Mouse (Mus musculus) neutrophil, adult 5-6 weeks (primary cell): ENCODE measurements around the gene Cstf1. TPM values are rescaled to one million over a fixed set of nuclear protein-coding genes. Genes with fewer than 3 reads are reported as not detected.

Experiments
- ATAC-seq: fragments of 151-379, 151-347 bp; 2 replicates; pipeline ENCODE4 v1.8.0; 2017; ENCODE audit warnings: mild to moderate bottlenecking, moderate TSS enrichment; ENCODE audit not compliant: insufficient number of reproducible peaks, poor library complexity, low FRiP score, severe bottlenecking; ENCODE audit errors: extremely low read depth
- total RNA-seq: library from RNA; stranded (forward); fragments of 200-1000 nt; gene quantifications from 2 replicates; pipeline ENCODE4 v1.2.3, GENCODE M21; 2017

Cstf1 gene
- total RNA-seq, 1 experiment from 2014 or later = 16.8 TPM

- ATAC-seq = no peak
Measured at GRCm38 (mm10) chr2:172363176-172363575, 7.3 kb upstream of the Cstf1 start.

GRCm38 (mm10) chr2:172371258-172371657 lies 777 bp downstream of the Cstf1 start:
- no peak for ATAC-seq

- no peak for ATAC-seq
Measured at GRCm38 (mm10) chr2:172376551-172376950, 6.1 kb downstream of the Cstf1 start.

GRCm38 (mm10) chr2:172376999-172377515 lies 6.6 kb downstream of the Cstf1 start:
- no peak for ATAC-seq

GRCm38 (mm10) chr2:172378332-172378731 lies 7.9 kb downstream of the Cstf1 start:
- ATAC-seq = peak; percentile 86

GRCm38 (mm10) chr2:172380513-172380912 lies 10.0 kb downstream of the Cstf1 start:
- peak; percentile 25; the same call in 1 of the 2 replicates for ATAC-seq

- no peak for ATAC-seq
Measured at GRCm38 (mm10) chr2:172381341-172381740, 10.9 kb downstream of the Cstf1 start.

GRCm38 (mm10) chr2:172381898-172382297 lies 11.4 kb downstream of the Cstf1 start:
- no peak for ATAC-seq

- peak; percentile 61 for ATAC-seq
Measured at GRCm38 (mm10) chr2:172384715-172385114, 14.2 kb downstream of the Cstf1 start.

- ATAC-seq = no peak
Measured at GRCm38 (mm10) chr2:172390341-172390740, 19.9 kb downstream of the Cstf1 start.

GRCm38 (mm10) chr2:172392041-172392521 lies 21.6 kb downstream of the Cstf1 start:
- no peak for ATAC-seq

GRCm38 (mm10) chr2:172393391-172394051 lies 23.0 kb downstream of the Cstf1 start, which contains the start of gene Cass4:
TSS of gene Cass4 (plus strand) at chr2:172393794.
- ATAC-seq = peak; percentile 82

GRCm38 (mm10) chr2:172394052-172394392 lies 23.5 kb downstream of the Cstf1 start:
- ATAC-seq = no peak

GRCm38 (mm10) chr2:172394671-172395070 lies 24.2 kb downstream of the Cstf1 start:
- no peak for ATAC-seq

- ATAC-seq = no peak
Measured at GRCm38 (mm10) chr2:172395961-172396360, 25.5 kb downstream of the Cstf1 start.

- ATAC-seq = peak; percentile 69
Measured at GRCm38 (mm10) chr2:172399901-172400300, 29.4 kb downstream of the Cstf1 start.

GRCm38 (mm10) chr2:172401116-172401825 lies 30.8 kb downstream of the Cstf1 start:
- peak; percentile 83 for ATAC-seq

GRCm38 (mm10) chr2:172404239-172404638 lies 33.8 kb downstream of the Cstf1 start:
- ATAC-seq = no peak

GRCm38 (mm10) chr2:172405011-172405410 lies 34.5 kb downstream of the Cstf1 start:
- no peak for ATAC-seq

GRCm38 (mm10) chr2:172406173-172406572 lies 35.7 kb downstream of the Cstf1 start:
- no peak for ATAC-seq
